17 mouse cellular contexts compared by ENCODE assay signal in the genomic region with DNA sequence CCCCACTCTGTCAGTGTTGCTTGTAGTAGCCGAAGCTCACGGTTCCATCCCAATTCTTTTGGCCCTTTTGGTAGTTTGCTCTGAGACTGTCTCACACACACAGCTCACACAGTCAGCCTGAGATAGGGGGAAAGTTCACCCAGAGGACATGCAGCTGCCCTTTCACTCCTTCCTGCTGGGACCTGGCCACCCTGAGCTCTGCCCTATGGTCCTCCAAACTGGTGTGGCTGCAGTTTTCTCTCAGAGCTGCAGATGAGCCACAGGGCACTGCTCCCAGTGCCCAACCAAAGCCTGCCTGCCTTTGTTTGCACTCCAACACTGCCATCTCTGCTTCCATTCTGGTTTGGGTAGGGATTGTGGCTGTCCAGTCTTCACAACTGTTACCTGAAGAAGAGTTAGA.
"Had no signal": no experiment of that assay in that cellular context is flagged by ENCODE, and none has a peak within 500 bp of the region (broad histone marks: within the 10 kb centered on the region; RNA-seq: fewer than 3 reads in every experiment).

No protein-coding gene starts in this region.

- H3K4me3 ChIP-seq: lung, embryonic 15.5 days; megakaryocyte, embryonic 14.5 days; midbrain, embryonic 13.5 days; midbrain, embryonic 15.5 days; neural tube, embryonic 12.5 days had no signal

- DNase-seq: liver, postnatal 0 days; lung, adult 2 months; lung, postnatal 14 days; lung, postnatal 36 days; right cerebral cortex, postnatal 14 days; spleen, adult 18-20 months; thymus, adult 2 months; thymus, postnatal 25 days; thymus, postnatal 4 days had no signal

- ATAC-seq: liver, postnatal 0 days; lung, postnatal 0 days; midbrain, embryonic 13.5 days; midbrain, embryonic 15.5 days had no signal

- H3K4me2 ChIP-seq: lung, embryonic 15.5 days; midbrain, embryonic 11.5 days; midbrain, embryonic 13.5 days; midbrain, embryonic 15.5 days; neural tube, embryonic 12.5 days had no signal

- H3K36me3 ChIP-seq: lung, embryonic 15.5 days; midbrain, embryonic 13.5 days; midbrain, embryonic 15.5 days; neural tube, embryonic 12.5 days had no signal

- H3K27me3 ChIP-seq: lung, embryonic 15.5 days; midbrain, embryonic 13.5 days; midbrain, embryonic 15.5 days; neural tube, embryonic 12.5 days had no signal

- H3K9ac ChIP-seq: liver, postnatal 0 days; lung, embryonic 15.5 days; midbrain, embryonic 13.5 days; midbrain, embryonic 15.5 days; neural tube, embryonic 12.5 days had no signal

- H3K9me3 ChIP-seq: lung, embryonic 15.5 days; midbrain, embryonic 13.5 days; midbrain, embryonic 15.5 days; neural tube, embryonic 12.5 days had no signal

- H3K27ac ChIP-seq: lung, embryonic 15.5 days; macrophage; midbrain, embryonic 13.5 days; midbrain, embryonic 15.5 days; neural tube, embryonic 12.5 days had no signal

- H3K4me1 ChIP-seq: lung, embryonic 15.5 days; midbrain, embryonic 13.5 days; midbrain, embryonic 15.5 days; neural tube, embryonic 12.5 days had no signal
